8 mouse cellular contexts compared by ENCODE assay signal in genomic region chr5:110357531-110358179, GRCm38 (mm10). TPM values are rescaled to one million over a fixed set of nuclear protein-coding genes. Genes with fewer than 3 reads are reported as not detected.
DNase-seq lines count a peak whose midpoint lies in the region; ATAC-seq and TF ChIP-seq lines count a peak whose summit lies in the region.

No protein-coding gene starts in this region.

- TF ChIP-seq POLR2A in thymus, adult 2 months (IDR thresholded peaks at IDR 0.05; ENCODE audit: control insufficient read depth, extremely low read depth, insufficient read depth, low read length, poor library complexity), result no peak

- peaks cover 39% of the 10 kb centered on the region for H3K27me3 ChIP-seq in embryonic facial prominence, embryonic 10.5 days (replicated peaks; ENCODE audit: low read depth, poor library complexity, severe bottlenecking)
- peaks cover 19% of the 10 kb centered on the region; the same call in 1 of the 2 replicates for H3K27me3 ChIP-seq in heart, postnatal 0 days (ENCODE audit: control insufficient read depth, insufficient read depth, low read length)
- no peaks in the 10 kb centered on the region for H3K27me3 ChIP-seq in thymus, adult 2 months (ENCODE audit: control insufficient read depth, insufficient read depth, low read length)

- 42% methylated on average over 9 of the region's 9 CpGs for WGBS in embryonic facial prominence, embryonic 10.5 days
- WGBS in heart, postnatal 0 days, result 44% methylated on average over 9 of the region's 9 CpGs
- WGBS in thymus, adult 2 months, result 43% methylated on average over 9 of the region's 9 CpGs

- TF ChIP-seq EP300 in heart, postnatal 0 days (IDR thresholded peaks at IDR 0.05; ENCODE audit: low read depth), result no peak

- peak; percentile 81 for DNase-seq in adrenal gland, postnatal 25 days
- peak; percentile 84 for DNase-seq in embryonic facial prominence, embryonic 10.5 days (ENCODE audit: low spot score)
- DNase-seq in heart, postnatal 0 days (ENCODE audit: low spot score), result peak; percentile 72
- DNase-seq in kidney, postnatal 25 days, result peak; percentile 81 to 93
- DNase-seq in lung, adult 18-20 months, result peak; percentile 67 to 74
- DNase-seq in thymus, adult 2 months, result peak; percentile 77

- ATAC-seq in CD4-positive, CD25-positive, alpha-beta regulatory T cell, adult 4 months, result peak; percentile 71
- ATAC-seq in heart, postnatal 0 days (ENCODE audit: insufficient read depth, low read depth), result peak; percentile 43
- ATAC-seq in neutrophil, adult 5-6 weeks (ENCODE audit: extremely low read depth, insufficient number of reproducible peaks, low FRiP score, poor library complexity, severe bottlenecking), result peak; percentile 66

- H3K4me1 ChIP-seq in embryonic facial prominence, embryonic 10.5 days, result peaks cover 12% of the 10 kb centered on the region
- H3K4me1 ChIP-seq in heart, postnatal 0 days (ENCODE audit: control insufficient read depth, insufficient read depth), result no peaks in the 10 kb centered on the region
- H3K4me1 ChIP-seq in thymus, adult 2 months (replicated peaks; ENCODE audit: control insufficient read depth, insufficient read depth, low read length), result no peaks in the 10 kb centered on the region

- H3K9ac ChIP-seq in heart, postnatal 0 days (replicated peaks; ENCODE audit: low read depth, low read length), result no peak overlapping the region

- no peak overlapping the region for H3K4me3 ChIP-seq in embryonic facial prominence, embryonic 10.5 days
- H3K4me3 ChIP-seq in heart, postnatal 0 days (ENCODE audit: low read depth, low read length), result no peak overlapping the region
- H3K4me3 ChIP-seq in thymus, adult 2 months (ENCODE audit: control insufficient read depth, insufficient read depth, low read length), result no peak overlapping the region

- TF ChIP-seq CTCF in heart, postnatal 0 days (IDR thresholded peaks at IDR 0.05; ENCODE audit: low read depth), result peak; percentile 94
- 0 out of 2 replicates have a peak, but pooled peaks have one; percentile 21 for TF ChIP-seq CTCF in thymus, adult 2 months (IDR thresholded peaks at IDR 0.05; ENCODE audit: borderline replicate concordance, control insufficient read depth, extremely low read depth, insufficient read depth, low read length, poor library complexity)

- no peak overlapping the region for H3K4me2 ChIP-seq in heart, postnatal 0 days (ENCODE audit: low read depth, low read length)

- no peak overlapping the region for H3K27ac ChIP-seq in embryonic facial prominence, embryonic 10.5 days (replicated peaks)
- H3K27ac ChIP-seq in heart, postnatal 0 days (ENCODE audit: low read depth), result no peak overlapping the region
- H3K27ac ChIP-seq in thymus, adult 2 months (ENCODE audit: control insufficient read depth, insufficient read depth, low read length), result no peak overlapping the region

- H3K36me3 ChIP-seq in embryonic facial prominence, embryonic 10.5 days (replicated peaks), result peaks cover 9% of the 10 kb centered on the region; the same call in 1 of the 2 replicates
- H3K36me3 ChIP-seq in heart, postnatal 0 days (replicated peaks; ENCODE audit: control insufficient read depth, insufficient read depth, low read length), result no peaks in the 10 kb centered on the region
- H3K36me3 ChIP-seq in thymus, adult 2 months (ENCODE audit: control insufficient read depth, insufficient read depth, low read length), result no peaks in the 10 kb centered on the region

- H3K9me3 ChIP-seq in embryonic facial prominence, embryonic 10.5 days, result no peaks in the 10 kb centered on the region
- no peaks in the 10 kb centered on the region for H3K9me3 ChIP-seq in heart, postnatal 0 days (replicated peaks; ENCODE audit: control insufficient read depth, low read length)

RNA-seq across cellular contexts. Expression of gene Lrcol1, which starts 13.1 kb away (rescaled TPM):
- not detected for polyA plus RNA-seq in CD4-positive, CD25-positive, alpha-beta regulatory T cell, adult 4 months (2017; shearing (Covaris generic))
- total RNA-seq in adrenal gland, postnatal 25 days (2021), result not detected in 2 replicates
- not detected in 2 replicates for polyA plus RNA-seq in embryonic facial prominence, embryonic 10.5 days (2016; fragmentation: Nextera tagmentation; extraction: Ambion mirVana)
- total RNA-seq in heart, postnatal 0 days (2014; rRNA removed; ENCODE audit: low replicate concordance), result not detected in 2 replicates
- not detected in 2 replicates for polyA plus RNA-seq in heart, postnatal 0 days (2015; fragmentation: Nextera tagmentation; extraction: Ambion mirVana)
- not detected in 2 replicates for total RNA-seq in neutrophil, adult 5-6 weeks (2017)
- 0.28 and 0.73 TPM in 2 replicates for polyA plus RNA-seq in thymus, adult 2 months (2012; rRNA removed)

RNA-seq across cellular contexts. Expression of gene P2rx2, which starts 14.6 kb away (rescaled TPM):
- not detected for polyA plus RNA-seq in CD4-positive, CD25-positive, alpha-beta regulatory T cell, adult 4 months (2017; shearing (Covaris generic))
- 0.55 TPM in 1 of 2 replicates, not detected in the other for total RNA-seq in adrenal gland, postnatal 25 days (2021)
- 0.87 and 0.95 TPM in 2 replicates for polyA plus RNA-seq in embryonic facial prominence, embryonic 10.5 days (2016; fragmentation: Nextera tagmentation; extraction: Ambion mirVana)
- total RNA-seq in heart, postnatal 0 days (2014; rRNA removed; ENCODE audit: low replicate concordance), result not detected in 2 replicates
- polyA plus RNA-seq in heart, postnatal 0 days (2015; fragmentation: Nextera tagmentation; extraction: Ambion mirVana), result not detected in 2 replicates
- not detected in 2 replicates for total RNA-seq in neutrophil, adult 5-6 weeks (2017)
- polyA plus RNA-seq in thymus, adult 2 months (2012; rRNA removed), result 0.77 and 0.84 TPM in 2 replicates
